Mouse (Mus musculus) cerebellum, adult 2 months (tissue): ENCODE results near the gene Alpi.

Experiments used
- CTCF ChIP-seq: fragments of 200-500 bp; IDR thresholded peaks from 2 replicates; pipeline ENCODE4 v1.5.1; 2011; ENCODE audit warnings: low read depth, mild to moderate bottlenecking, control low read depth, low read length, moderate library complexity, borderline replicate concordance; ENCODE audit not compliant: insufficient read depth
- POLR2A ChIP-seq: fragments of 200-500 bp; IDR thresholded peaks from 2 replicates; pipeline ENCODE4 v1.6.1; 2011; ENCODE audit warnings: low read length, control low read depth, borderline replicate concordance; ENCODE audit not compliant: insufficient read depth

DNA sequence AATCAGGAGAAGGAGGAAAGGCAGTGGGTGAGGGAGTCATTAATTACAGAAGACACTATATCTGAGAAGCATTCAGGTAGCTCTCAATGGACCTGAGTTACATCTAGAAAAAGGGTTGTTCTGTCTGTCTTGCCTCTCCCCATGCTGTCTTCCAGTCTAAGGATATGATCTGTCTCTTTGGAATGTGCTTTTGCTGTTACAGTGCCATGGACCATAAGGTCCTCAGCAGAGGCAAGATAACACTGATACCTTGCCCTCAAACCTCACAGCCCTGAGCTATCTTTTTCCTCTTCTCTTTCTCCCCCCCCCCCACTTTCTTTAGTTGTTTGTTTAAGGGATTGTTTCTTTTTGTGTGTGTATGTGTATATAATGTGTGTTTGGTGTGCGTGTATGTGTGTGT is 13.4 kb upstream of the Alpi start:
- TF ChIP-seq POLR2A (no peak), CTCF (no peak)
